Mouse (Mus musculus) heart, adult 2 months (tissue): ENCODE data around the gene Lypd6b.

Experiments used
- CTCF ChIP-seq: fragments of 200-600 bp; IDR thresholded peaks from 2 replicates; pipeline ENCODE4 v1.8.1; 2022; ENCODE audit warnings: antibody characterized with exemption, mild to moderate bottlenecking, moderate library complexity
- EP300 ChIP-seq: fragments of 200-500 bp; IDR thresholded peaks from 2 replicates; pipeline ENCODE4 v1.6.1; 2011; ENCODE audit warnings: low read depth, low read length, control low read depth; ENCODE audit not compliant: insufficient read depth
- POLR2A ChIP-seq: fragments of 200-500 bp; IDR thresholded peaks from 2 replicates; pipeline ENCODE4 v1.6.1; 2011; ENCODE audit warnings: mild to moderate bottlenecking, low read depth, low read length, control low read depth; ENCODE audit not compliant: insufficient read depth

- TF ChIP-seq CTCF: no peak
- TF ChIP-seq EP300: no peak
- no peak for TF ChIP-seq POLR2A
Observed at GRCm38 (mm10) chr2:49869044-49869443, 81.6 kb downstream of the Lypd6b start.
